Mouse (Mus musculus) embryo, embryonic 10.5 days (tissue): ENCODE measurements at regions not wholly inside any gene's neighbourhood (a gene's known extent, or its start where the extent isn't known, plus 50 kb on each side); places are given as distances from the start of the nearest gene placed in this dataset.

Experiments used
- DNase-seq: peaks from one replicate; pipeline ENCODE4 v3.0.0-alpha.2; 2015; ENCODE audit warnings: low spot score

DNA sequence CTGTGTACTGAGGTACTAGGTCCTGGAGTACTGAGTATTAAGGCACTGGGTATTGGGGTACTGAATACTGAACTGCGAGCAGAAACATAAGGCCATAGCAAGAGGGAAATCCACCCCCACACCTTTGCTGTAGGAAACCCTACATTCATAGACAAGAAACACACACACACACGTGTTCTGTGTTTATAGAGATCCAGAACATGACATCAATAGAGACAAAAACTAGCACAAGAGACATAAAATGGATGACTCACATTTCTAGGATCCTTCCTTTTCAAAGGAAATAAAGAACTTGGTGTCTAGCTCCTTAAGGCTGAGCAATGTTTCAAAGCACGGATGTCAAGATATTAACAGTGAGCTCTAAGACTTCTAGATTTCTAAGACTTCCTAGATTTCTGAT lies 49.9 kb upstream of the Nepro start:
- no peak for DNase-seq

DNA sequence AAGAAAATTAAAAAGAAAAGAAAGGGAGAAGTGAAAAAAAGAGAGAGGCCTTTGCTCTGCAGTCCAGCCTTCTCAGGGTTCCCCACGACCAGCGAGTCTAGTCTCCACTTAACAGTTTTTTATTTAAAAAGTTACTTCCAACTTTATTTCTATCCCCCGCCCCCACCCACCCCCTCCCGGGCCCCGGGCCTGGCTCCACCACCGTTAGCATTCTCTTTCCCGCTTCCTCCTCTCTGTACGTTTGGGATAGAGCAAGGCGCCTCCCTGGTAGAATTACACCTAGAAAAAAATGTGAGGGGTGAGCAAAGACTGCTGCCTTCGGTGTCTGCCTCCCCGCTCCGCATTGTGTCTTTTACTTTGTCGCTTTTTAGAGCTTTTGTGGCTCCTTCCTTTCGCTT lies 51.7 kb upstream of the Nepro start:
- DNase-seq: peak; percentile 65

DNA sequence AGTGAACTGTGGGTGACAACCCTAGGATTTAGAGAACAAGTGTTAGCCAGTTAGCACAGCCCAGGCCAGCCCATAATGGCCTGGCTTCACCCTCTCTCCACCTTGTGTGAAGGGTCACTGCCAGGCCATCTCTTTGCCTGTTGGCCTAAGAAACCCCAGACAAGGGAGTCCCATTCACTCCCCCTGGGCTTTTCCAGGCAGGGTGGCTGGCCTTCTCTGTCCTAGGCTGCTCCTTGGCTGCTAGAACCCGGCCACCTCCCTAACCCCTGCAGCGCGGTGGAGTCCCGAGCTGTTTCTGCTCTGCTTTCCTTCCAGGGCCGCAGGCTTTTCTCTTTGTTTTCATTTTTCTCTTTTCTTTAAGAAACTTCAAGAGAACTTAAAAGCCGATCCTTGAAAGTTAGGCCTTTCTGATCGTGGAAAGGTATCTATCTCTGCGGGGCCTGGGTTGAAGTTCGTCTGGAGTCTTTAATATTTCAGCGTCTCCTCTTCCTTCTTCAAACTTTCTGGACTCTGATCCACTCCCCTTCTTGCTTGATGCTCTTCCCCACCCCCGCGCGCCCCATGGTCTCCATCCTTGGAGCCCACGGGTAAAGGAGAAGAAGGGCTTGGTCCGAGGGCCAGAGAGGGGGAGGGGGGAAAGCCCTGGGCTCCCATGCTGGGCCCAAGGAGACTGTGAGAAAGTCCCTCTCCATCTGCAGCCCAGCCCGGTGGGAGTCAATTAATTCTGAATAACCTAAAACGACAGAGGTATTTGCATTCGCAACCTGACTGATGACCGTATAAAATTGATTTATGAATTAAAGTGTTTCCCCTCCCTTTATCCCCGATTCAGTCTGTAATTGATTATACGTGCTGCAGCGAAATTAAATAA lies 52.3 kb upstream of the Nepro start:
- DNase-seq: peak; percentile 82

DNA sequence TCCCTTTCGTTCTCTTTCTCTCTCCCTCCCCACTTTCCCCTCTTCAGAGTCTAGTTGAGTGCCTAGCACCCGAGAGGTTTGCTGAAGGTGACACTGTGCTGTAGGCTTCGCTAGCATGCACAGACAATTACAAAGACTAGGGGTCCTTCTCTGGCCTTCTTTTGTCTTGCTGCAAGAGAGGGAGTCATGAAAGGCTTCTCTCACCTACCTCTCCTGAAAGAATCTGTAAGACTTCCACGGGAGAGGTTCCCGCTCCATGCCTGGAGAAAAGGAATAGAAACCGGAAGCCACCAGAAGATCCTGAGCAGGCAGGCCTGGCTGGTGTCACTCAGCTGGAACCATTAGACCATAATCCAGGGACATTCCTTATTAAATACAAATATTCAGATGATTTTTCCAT lies 56.0 kb upstream of the Nepro start:
- no peak for DNase-seq

DNA sequence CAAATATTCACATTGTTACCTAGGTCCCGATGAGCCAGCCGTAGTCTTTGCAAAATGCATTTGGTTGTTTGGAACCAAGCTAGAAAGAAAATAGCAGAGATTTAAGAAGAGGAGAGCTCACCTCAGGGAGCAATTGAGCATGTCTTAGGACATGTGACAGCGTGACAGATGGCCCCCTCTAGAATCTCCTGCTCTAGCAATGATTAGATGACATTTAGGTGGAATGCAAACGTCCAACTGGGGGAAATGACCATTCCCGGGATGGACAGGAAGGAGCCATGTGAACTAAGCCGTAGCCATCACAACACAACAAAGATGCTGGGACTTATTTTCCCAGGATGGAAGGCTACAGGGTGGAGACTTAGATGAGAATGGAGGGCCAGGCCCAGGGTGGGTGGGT lies 57.0 kb upstream of the Nepro start:
- no peak for DNase-seq

DNA sequence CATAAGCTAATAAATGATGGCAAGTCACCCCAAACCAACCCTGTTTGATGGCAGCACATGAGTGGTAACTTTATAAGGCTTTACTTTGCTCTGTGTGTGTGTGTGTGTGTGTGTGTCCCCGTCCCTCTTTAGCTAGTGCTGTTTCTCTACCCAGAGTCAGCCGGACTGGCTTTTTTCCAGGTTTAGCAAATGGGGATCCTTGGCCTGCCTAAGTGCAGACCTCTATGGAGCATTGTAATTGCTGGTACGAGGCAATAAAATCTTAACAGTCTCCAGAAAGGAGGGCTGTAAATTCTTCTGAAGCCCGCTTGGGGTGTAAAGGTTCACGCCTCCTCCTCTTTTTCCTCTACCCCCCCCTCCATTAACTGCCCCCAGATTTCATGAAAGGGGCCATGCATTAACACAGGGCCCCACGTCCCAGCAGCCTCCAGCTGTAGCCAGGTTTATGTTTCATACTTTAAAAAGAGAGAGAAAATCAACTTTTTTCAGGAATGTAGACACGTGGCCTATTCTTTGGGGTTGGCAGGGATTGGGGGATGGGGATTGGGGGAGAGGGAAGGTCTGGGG lies 57.6 kb upstream of the Nepro start:
- DNase-seq: no peak

DNA sequence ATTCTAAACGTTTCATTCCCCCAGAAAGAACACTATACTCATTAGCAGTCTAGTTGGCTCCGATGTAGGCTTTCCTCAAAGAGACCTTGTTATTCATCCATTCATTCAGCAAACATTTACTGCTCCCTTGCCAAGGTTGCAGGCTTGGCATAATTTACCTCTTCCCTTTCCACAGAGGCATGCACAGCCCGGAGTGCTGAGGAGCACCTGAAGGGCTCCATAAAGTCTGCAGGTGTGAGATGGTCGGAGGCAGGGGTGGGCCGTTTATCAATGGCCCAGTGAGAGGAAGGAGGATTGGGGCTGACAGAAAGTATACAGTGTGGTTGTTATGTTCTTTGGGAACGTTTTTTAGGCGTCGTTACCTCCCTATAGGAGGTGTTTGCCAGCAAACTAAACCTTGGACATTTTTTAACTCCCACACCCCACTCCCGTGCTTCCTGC lies 58.6 kb upstream of the Nepro start:
- DNase-seq: no peak

DNA sequence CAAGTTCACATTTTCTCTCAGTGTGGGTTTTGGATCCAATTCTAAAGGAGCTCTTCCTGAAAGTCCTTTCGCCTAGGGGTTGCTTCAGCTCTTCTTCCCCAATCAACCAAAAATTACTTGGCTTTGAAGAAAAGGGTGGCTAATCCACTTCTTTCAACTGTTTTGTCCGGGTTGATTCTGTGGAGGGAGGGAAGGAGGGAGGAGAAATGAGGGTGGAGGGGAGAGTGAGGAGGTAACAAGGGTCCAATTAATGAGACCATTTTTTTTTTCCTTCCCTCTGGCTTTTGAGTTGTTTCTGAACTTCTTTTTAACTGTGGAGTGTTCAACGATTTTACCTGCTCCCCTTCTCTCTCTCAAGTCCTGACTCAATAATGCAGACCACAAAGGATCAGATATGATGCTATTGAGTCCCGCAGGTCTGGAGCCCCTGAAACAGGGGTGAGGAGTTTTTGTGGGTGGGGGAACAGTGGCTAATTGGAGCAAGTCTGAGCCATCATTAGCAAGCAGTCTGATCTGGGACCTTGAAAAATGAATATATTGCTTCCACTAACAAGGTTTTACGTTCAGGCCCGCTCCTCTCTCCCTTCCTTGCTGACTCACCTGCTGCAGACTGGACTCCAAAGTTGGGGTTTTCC lies 61.0 kb upstream of the Nepro start:
- no peak for DNase-seq

DNA sequence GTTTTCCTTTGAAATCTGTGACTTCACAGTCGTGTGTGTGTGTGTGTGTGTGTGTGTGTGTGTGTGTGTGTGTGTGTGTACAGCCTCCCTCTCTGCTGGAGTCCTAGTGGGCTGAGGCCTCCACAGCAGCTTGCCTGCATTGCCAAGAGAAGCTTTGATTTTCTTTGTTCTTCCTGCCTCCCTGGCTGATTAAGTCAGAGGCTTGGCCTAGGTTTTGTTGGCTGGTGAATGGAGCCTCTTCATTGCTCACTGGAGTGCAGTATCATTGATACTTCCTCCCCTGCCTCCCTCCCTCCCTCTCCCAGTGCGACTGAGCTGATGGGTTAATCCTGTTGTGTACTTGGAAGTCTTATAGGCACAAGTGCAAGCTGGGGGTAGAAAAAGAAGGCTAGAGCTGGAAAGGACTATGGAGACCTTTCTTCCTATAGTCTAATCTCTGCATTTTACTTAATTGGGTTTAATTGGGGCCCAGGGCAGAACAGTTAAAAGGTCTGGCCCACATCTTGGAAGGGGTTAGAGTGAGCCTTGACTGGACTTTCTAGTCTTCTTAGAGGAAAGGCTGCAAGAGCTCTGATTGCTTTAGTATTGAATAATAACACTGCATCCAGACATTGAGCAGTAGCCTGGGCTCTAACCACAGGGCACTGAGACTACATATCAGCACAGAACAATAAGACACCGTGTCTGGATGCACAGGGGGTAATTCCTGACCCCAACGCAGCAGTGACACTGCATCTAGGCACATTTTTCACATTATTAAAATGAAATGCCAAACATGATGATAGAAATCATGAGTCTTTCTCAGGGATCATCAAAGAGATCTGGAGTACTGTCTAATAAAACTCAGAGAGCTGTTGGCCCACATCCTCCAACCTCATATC lies 62.9 kb upstream of the Nepro start:
- DNase-seq: peak; percentile 76

DNA sequence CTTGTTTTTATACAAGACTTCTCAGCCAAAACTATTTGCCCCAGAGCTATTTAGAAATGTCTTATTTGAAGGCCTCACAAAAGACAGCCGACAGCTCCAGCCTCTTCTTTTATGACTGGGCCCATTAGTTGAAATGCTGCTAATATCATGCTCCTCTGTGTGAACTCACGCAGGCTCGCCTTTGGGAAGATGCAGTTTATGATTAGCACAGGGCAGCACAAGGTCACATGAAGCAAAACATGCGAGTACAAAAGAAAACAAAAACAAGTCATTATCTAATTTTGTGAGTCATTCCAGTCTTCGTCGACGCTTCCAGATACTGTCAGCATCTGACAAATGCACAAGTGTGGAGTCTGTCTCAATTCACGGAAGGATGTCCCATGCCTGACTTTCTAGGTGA lies 65.8 kb upstream of the Nepro start:
- DNase-seq: no peak

DNA sequence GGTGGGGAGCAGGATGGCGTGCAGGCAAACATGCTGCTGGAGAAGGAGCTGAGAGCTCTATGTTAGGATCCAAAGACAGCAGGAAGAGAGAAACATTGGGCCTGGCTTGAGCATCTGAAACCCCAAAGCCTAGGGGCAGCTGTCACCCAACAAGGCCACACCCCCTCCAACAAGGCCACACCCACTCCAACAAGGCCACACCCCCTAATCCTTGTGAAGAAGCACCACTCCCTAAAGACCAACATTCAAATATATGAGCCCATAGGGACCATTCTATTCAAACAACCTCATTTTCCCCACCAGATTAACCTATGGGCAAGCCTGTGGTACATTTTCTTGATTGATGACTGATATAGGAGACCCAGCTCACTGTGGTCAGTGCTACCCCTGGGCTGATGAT lies 67.9 kb upstream of the Nepro start:
- no peak for DNase-seq

DNA sequence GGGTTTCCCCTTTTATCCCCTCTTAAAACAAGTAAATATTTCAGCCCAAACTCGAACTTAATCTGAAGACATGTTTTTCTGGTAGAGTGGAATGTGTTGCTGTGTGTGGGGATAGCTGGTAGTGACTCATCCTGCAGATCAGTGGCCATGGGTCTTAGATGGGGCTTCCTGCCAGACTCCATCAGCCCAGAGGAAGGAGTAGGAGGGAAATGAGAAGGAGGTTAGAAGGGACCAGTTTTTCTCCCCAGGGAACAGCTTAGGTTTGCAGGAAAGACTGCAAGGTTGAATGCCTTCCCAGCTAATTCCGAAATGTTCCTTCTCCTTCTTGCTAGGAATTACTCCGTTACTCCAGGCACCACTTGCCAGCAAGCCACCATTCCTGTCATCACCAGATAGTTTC lies 68.8 kb upstream of the Nepro start:
- no peak for DNase-seq

DNA sequence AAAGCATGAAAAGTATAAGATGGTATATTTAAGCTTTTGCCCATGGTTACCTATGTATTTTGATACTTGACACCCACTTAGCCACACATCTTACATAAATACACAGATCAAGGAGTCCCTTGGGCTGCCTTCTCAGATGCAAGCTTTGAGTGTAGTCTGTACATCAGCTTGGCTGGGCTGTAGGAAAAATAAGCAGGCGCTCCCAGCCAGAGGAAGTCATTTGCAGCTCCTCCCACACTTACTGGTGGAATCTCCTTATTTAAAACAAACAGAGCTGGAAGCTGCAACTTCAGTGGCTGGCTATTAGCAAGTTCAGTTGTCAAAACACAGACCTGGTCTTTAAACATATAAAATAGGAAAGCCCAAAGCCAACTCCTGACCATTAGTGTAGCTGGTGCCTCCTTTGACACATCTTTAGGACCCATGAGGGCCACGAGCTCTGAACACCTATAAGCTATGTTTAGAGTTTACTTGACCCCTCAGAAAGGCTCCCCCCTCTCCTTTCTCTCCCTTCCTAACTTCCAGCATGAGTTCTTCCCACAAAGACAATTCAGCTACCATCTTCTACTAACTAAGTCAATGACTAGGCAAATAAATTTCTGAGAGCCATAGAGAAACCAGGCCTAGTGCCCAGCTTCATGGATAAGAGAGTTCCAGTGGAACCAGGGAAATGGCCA lies 75.4 kb upstream of the Nepro start:
- DNase-seq: peak; percentile 32

DNA sequence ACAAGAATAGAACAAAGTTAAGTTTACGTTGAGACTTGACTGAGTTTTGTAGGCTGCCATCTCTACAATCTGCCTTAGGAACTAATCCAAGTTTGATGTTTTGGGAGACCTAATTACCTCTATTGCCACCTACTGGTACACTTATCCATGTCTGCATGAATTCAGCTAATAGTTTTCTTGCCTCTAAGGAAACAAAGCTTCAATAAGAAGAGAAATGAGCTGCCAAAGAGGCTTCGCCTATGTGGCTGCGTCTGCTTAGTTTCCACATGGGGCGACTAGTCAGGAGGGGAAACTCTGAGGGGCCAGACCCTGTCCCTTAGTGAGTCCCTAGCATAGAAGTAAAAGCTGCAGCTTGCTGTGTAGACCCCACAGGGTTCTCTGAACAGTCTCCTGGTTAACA lies 80.1 kb upstream of the Nepro start:
- DNase-seq: peak; percentile 79

DNA sequence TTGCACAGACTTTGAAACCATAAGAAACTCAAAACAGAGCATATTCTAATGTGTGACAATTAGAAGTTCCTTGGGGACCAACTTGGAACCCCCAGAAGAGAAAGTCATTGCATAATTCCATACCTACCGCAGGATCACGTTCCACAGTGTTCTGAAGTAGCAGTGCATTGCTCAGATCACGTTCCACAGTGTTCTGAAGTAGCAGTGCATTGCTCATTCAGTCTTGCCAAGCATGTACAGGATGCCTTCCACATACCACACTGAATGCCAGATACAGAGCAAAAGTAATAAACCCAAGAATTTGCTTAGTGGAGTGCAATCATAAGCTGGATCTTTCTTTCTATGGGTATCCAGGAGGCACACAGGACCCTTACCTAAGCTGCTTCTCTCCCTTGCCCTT lies 78.4 kb upstream of the Boc start:
- no peak for DNase-seq

DNA sequence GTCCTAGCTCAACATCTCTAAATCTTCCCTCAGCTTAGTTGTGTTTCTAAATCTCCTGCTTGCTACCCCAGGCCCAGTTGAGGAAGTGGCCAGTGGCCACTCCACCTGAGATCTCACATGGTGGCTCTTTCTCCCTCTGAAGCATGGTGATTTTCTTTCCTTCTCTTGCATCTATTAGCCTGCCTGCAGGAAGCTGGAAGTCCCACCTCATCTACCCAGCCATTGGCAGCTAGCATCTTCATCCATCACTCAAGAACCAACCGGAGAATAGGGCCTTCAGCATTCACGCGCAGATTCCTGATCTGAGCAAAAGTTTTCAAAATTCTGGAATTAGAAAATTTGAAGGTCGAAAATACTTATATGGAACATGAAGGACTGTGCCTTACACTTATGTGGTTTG lies 75.8 kb upstream of the Boc start:
- no peak for DNase-seq

DNA sequence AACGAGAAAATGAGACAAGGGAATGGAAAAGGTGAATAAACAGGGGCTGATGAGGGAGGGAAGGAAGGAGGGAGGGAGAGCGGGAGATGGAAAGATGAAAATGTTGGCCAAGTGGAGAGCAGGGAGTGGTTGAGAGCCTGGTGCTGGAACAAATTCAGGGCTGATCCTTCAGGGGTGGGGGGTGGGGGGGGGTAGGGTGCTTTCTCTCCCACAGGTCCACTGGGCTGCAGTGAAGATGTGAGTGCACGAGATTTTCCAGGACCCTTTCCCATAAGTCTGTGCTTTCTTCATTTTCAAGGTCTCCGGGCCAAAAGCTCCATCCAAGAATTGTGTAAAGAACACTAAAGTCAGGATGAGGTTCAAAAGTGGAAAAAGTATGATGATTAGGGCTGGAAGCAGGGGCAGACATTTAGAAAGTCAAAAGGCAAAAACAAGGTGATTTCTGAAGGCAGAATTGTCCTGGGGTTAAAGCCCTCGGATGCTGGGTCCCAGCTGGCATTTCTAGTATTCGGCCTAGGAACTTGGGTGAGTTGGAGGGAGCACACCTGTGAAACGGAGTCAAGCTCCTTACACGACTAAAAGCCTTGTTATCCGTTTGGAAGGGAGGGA lies 74.5 kb upstream of the Boc start:
- no peak for DNase-seq

DNA sequence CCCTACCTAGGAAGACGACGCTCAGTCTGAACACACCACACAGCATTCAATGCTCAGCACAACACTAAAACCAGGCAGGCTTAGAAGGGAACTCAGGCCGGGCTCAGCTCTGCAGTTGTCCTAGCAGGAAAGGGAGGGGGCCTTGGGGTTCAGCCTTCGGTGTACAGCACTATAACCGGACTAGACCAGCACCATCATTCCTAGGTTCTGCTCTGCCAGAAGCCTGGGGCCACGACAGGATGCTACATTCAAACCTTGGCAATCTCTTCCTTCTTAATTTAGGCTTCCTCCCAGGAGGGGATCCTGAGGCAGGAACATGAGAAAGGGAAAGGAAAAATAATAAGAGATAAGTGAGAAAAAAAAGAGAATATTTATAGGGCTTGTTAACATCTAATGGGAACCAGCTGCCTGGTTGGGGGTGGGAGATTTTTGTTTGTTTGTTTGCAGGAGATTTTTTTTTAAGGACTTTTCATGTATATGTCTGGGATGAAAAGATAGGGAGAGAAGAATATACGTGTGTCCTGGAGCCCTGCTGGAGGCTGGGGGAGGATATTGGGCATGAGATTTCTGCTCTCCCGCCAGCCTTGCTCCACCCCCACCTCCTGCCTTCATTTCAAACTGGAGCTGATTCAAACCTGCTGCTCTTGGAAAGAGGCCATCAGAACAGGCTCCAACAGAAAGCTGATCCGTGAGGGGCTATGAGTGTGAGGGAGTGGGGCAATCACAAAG lies 73.8 kb upstream of the Boc start:
- peak; percentile 59 for DNase-seq

DNA sequence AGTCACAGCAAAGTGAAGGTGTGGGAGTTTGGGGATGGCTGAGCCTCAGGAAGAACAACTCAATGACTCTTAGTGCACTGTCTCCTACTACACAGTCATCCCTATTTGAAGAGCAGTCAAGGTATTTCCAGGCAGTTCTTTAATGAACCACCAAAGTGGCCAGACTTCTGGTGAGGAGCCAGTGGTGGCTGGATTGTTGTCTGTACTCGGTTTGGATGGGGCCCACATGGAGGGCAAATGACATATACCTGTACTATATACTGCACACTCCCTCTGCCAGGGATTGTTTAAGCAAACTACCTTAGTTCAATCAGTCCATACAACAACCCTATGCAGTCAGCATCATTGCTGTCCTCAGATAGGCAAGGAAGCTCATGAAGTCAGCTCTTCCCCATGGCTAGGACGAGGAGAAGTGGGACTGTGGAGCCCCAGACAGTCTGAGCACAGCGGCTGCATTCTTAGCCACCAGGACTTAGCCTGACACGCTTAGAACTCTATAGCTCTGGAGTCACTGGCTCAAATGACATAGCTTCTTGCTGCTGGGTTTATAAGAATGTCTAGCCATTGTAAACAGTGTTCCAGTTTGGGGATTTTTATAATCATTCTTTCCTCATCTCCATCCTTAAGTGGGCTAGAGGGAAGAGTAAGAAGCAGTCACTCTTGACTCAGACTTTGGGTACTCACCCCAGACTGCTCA lies 72.8 kb upstream of the Boc start:
- peak; percentile 20 for DNase-seq

DNA sequence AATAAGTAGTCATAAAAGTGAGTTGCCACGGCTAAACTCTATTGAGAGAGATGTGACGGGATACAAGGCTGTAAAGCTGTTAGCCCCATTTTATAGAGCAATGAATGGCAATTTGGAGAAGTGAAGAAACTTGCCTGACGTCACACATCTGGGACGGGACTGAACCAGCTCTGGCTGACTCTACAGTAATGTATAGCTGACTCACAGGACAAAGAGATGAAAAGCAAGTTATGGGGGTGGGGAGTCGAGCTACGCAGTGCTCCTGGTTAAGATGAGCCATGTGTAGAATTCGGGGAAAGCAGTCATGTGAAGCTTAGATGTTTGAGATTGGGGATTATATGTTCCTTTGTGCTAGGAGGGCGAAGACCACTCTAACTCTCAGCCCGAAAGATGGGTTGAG lies 72.2 kb upstream of the Boc start:
- DNase-seq: peak; percentile 17
